Mouse (Mus musculus): ENCODE measurements at regions not wholly inside any gene's neighbourhood (a gene's known extent, or its start where the extent isn't known, plus 50 kb on each side); places are given as distances from the start of the nearest gene placed in this dataset.
A peak's percentile ranks its signal among the peaks of the same experiment; 100 is the strongest.

DNA sequence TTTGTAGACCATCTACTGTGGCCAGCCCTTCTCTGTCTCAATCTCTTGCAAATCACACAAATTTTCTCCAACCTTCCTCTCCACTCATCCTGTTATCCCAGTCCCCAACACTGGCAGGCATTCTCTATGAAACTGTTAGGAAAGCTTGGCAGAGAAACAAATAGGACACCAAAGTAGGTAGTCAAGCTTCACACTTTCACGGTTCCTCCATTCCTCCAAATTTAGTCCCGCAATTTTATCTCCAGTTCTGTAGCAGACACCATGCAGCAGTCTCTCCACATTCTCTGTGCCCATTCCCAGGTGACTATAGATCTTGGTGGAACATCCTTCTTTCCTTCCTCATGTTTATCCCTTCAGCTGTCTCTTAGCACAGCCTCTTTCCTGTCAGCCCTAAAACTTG, 856.9 kb downstream of the Zpld1 start:
- peak; percentile 47 for DNase-seq

DNA sequence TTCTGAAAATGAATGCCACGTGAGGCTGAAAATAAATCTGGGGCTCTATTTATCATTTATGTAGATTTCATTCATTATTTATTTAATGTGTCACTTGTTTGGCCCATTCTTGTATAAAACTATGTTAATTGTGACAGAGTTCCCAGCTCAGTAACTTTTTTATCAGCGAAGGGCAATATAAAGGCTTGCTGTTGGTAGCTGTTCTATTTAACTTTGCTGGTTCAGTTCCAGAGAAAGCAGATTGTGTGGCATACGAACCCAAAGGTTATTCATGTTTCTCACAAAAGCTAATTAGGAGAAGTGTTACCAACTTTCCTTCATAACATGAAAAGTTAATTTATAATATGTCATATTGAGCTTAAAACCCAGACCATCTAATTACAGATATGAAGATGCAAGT, 891.1 kb downstream of the Zpld1 start:
- DNase-seq, result no peak

DNA sequence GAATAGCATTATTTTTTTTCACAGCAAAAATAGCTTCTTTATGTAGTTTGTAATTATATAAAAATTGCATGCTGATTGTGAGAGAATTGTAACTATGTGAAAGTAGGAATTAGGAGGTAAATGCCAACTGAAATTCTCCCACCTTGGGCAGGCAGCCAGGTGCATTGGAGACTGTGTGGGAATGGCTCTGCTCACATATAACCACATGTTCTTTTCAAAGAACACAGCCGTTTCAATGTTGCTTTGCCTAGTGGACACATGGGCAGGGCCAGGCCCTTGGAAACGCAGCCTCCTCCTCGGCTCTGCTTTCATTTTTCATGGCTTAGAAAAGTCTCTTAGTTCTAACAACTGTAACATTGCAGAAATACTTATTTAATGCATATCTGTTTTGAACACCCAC, 913.8 kb downstream of the Zpld1 start:
- peak; percentile 13 for DNase-seq

DNA sequence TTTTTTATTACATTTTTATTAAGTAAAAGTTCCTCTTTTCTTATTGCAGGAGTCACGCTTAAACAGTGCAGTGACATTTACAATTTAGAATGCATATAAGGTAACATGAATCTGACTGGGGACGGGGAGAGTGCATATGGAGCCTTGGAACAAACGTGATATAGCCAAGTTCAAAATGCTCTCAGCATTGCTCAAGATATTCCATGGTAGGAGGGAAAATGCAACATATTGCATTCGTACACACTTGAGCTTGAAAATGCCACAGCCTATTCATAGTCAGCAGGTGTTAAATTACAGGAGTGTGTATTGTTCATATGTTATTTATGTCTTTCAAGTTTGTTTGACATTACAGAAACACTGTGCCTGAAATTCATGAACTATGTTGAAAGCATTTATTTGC, 922.8 kb downstream of the Zpld1 start:
- DNase-seq, result no peak

DNA sequence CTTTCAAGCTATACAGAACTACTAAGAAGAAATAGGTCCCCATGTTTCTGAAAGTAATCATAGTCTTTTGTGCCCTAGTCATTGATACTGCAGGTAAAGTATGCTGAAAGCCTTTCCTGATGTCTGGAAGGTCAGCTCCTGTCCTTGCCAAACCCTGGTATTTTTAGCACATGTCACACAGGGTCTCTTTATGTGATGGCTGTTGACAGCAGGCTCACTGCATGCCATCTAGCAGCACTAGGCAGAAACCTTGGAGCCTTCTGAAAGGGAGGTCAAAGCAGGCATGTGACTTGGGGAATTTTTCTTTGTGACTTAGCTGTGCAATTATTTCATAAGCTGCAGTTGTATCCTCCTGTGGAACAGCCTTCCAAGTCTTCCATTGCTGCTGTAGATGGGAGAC, 943.4 kb downstream of the Zpld1 start:
- no peak for DNase-seq

DNA sequence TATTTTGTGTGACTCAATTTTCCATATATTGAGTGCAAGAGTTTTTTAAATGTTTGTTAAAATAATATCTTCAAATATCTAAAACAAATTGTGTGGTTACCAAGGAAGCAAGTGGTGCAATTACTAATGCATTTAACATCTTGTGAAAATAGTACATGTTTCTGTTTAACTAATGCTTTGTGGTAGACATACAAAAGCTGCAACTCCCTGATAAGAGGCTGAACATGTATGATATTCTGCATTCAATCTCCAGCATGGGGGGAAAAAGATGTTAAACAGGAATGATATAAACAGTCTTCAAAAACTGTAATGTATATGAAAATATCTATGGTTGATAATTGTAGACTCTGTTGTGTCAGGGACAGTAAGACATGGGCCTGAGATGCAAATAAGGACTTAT, 949.0 kb downstream of the Zpld1 start:
- no peak for DNase-seq

DNA sequence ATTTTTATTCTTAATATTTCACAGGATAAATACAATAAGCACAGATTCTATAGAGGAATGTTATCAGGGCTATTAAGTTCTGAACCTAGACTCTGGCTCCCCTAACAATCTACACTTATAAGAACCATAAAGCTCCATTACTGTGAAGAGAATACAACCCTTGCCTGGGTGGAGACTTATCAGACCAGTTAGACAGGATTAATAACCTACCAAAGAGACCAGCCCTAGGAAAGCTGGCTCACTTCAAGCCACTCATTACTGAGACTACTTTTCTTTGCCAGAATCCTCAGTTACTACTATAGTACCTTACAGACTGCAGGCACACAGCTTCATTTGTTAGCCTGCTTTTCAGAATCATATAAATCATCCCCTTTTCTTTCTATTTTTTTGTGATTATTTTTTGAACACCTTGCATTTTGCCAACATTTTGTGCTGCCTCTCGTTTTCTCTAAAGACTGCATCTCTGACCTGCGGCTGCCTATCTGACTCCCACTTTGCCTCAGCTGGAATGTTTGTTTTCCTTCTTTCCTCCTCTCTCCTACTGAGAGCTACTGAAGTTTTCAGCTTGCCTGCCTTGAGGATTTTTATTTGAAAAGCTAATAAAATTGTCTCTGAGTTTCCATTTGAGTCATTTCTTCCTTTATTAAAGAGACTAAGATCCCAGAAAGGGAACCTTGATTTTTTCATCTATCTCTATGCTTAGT, 951.5 kb downstream of the Zpld1 start:
- no peak for DNase-seq

Measured in right cerebral cortex, adult 18-20 months (tissue).